Mouse (Mus musculus): ENCODE measurements around the gene Klra6. TPM values are rescaled to one million over a fixed set of nuclear protein-coding genes. Genes with fewer than 3 reads are reported as not detected.
"Not testable (repeated sequence)": the region's sequence is repeated elsewhere in the genome, so short reads cannot be mapped to it uniquely, and the experiment has no call there.

Klra6 gene
- not detected in 2 replicates for polyA plus RNA-seq (2014; fragmentation: Nextera tagmentation; extraction: Ambion mirVana)

DNA sequence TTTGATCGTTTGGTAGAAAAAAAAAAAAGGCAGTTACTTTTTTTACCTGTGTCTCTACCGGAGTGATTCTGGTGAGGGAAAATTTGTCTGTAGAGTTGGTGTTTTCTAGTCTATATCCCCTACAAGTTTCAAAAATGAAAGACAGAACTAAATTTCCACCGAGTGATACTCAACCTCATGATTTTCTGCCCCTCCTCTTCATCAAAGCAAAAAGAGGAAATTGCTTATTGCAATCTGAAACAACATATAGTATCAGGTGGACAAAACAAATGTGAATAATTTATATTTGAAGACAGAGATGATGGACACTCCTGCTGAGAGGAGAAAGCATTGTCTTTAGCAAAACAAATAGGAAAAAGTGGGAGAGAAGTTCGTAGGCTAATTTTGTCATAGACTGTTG is at the start of gene Klra6:
Gene Klra6, minus strand, starts transcription at position 101 of the 400 bp plus-strand sequence.
- 81% methylated on average over 4 of the region's 4 CpGs for WGBS
- ATAC-seq (ENCODE audit: insufficient number of reproducible peaks, low FRiP score, low TSS enrichment, low read depth): no peak

DNA sequence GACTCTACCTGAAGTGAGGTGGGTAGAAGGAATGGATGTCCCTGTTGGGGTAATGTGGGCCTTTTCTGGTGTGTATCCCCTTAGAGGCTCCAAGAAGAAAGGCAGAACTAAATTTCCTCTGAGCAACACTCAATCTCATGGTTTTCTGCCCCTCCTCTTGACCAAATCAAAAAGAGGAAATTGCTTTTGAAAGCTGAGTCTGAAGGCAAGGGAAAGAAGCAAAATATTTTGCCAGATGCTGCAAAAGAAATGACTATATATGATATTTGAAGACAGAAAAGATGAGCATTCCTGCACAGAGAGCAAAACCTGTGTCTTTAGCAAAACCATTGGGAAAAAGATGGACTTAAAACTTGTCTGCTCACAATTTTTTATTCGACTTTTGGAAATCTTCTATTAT is 40.4 kb upstream of the Klra6 start, which contains the start of gene Klra4:
Gene Klra4, minus strand, starts transcription at position 101 of the 400 bp plus-strand sequence.
- WGBS: 62% methylated on average over 1 of the region's 1 CpGs
- not testable (repeated sequence) for H3K4me3 ChIP-seq (ENCODE audit: low read depth, low read length); H3K27me3 ChIP-seq (ENCODE audit: control insufficient read depth, insufficient read depth, low read length); H3K4me2 ChIP-seq (ENCODE audit: low read depth, severe bottlenecking); DNase-seq (ENCODE audit: low spot score); H3K9ac ChIP-seq (ENCODE audit: low read length); H3K4me1 ChIP-seq (ENCODE audit: control insufficient read depth, insufficient read depth, low read length); H3K36me3 ChIP-seq (ENCODE audit: control insufficient read depth, insufficient read depth, low read length); H3K9me3 ChIP-seq (ENCODE audit: control insufficient read depth, low read length); ATAC-seq (ENCODE audit: insufficient number of reproducible peaks, low FRiP score, low TSS enrichment, low read depth); H3K27ac ChIP-seq (replicated peaks; ENCODE audit: low read depth, low read length)

More for the DNA sequence above, at the start of gene Klra6:
- Histone ChIP-seq H3K27me3 (ENCODE audit: control insufficient read depth, insufficient read depth, low read length) (no peaks in the 10 kb centered on the region), H3K9me3 (ENCODE audit: control insufficient read depth, low read length) (no peaks in the 10 kb centered on the region; the same call in 1 of the 2 replicates), H3K36me3 (ENCODE audit: control insufficient read depth, insufficient read depth, low read length) (no peaks in the 10 kb centered on the region), H3K4me2 (ENCODE audit: low read depth, severe bottlenecking) (no peak within 1 kb of the TSS), H3K4me3 (ENCODE audit: low read depth, low read length) (no peak within 1 kb of the TSS), H3K27ac (replicated peaks; ENCODE audit: low read depth, low read length) (no peak within 1 kb of the TSS), H3K4me1 (ENCODE audit: control insufficient read depth, insufficient read depth, low read length) (no peaks in the 10 kb centered on the region), H3K9ac (ENCODE audit: low read length) (no peak within 1 kb of the TSS)
- no peak for DNase-seq (ENCODE audit: low spot score)

DNA sequence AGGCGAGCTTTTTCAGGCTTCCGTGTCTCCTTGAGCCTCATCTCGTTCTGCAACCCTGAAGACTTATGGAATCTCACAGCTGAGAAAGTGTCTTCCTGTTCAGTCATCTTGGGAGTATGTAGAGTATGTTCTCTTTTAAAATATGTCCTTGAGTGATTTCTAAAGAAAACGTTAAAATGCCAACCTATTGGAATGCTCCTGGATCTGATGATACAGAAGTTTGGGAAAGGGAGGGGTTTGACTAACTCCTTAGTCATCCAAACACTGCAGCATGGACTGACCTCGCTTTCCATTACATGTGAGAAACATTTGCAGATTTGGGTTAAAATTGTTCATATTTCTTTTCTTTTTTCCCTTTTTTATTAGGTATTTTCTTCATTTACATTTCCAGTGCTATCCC is 38.4 kb upstream of the Klra6 start:
- no peaks in the 10 kb centered on the region for H3K36me3 ChIP-seq (ENCODE audit: control insufficient read depth, insufficient read depth, low read length)
- DNase-seq (ENCODE audit: low spot score) (no peak), ATAC-seq (ENCODE audit: insufficient number of reproducible peaks, low FRiP score, low TSS enrichment, low read depth) (no peak)
- no peaks in the 10 kb centered on the region for H3K27me3 ChIP-seq (ENCODE audit: control insufficient read depth, insufficient read depth, low read length)
- H3K9ac ChIP-seq (ENCODE audit: low read length): no peak overlapping the region
- no peak overlapping the region for H3K4me3 ChIP-seq (ENCODE audit: low read depth, low read length)
- H3K4me1 ChIP-seq (ENCODE audit: control insufficient read depth, insufficient read depth, low read length): no peaks in the 10 kb centered on the region
- 79% methylated on average over 5 of the region's 5 CpGs for WGBS
- H3K9me3 ChIP-seq (ENCODE audit: control insufficient read depth, low read length): no peaks in the 10 kb centered on the region; the same call in 1 of the 2 replicates
- H3K4me2 ChIP-seq (ENCODE audit: low read depth, severe bottlenecking): no peak overlapping the region
- no peak overlapping the region for H3K27ac ChIP-seq (replicated peaks; ENCODE audit: low read depth, low read length)

DNA sequence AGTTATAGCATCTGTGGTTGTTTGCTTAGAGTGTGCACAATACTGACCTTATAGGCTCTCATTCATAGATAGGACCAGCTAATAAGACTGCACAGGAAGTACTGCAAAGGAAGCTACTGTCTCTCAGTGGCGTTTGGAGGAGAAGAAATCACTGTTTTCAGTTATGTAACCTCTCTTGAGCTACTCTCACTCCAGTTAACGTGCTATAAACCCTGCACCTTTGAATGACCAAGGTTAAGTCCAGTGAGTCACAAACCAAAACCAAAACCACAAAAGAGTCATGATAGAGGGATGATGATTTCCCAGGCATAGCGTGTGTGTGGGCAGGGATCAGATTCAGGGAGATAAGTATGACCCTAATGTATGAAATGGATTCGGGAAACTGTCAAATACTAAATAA is 8.4 kb upstream of the Klra6 start:
- H3K4me1 ChIP-seq (ENCODE audit: control insufficient read depth, insufficient read depth, low read length); H3K27me3 ChIP-seq (ENCODE audit: control insufficient read depth, insufficient read depth, low read length); ATAC-seq (ENCODE audit: insufficient number of reproducible peaks, low FRiP score, low TSS enrichment, low read depth); H3K4me2 ChIP-seq (ENCODE audit: low read depth, severe bottlenecking); H3K4me3 ChIP-seq (ENCODE audit: low read depth, low read length); H3K9me3 ChIP-seq (ENCODE audit: control insufficient read depth, low read length); H3K36me3 ChIP-seq (ENCODE audit: control insufficient read depth, insufficient read depth, low read length); H3K9ac ChIP-seq (ENCODE audit: low read length); H3K27ac ChIP-seq (replicated peaks; ENCODE audit: low read depth, low read length); DNase-seq (ENCODE audit: low spot score): not testable (repeated sequence)
- WGBS: 71% methylated on average over 4 of the region's 4 CpGs

DNA sequence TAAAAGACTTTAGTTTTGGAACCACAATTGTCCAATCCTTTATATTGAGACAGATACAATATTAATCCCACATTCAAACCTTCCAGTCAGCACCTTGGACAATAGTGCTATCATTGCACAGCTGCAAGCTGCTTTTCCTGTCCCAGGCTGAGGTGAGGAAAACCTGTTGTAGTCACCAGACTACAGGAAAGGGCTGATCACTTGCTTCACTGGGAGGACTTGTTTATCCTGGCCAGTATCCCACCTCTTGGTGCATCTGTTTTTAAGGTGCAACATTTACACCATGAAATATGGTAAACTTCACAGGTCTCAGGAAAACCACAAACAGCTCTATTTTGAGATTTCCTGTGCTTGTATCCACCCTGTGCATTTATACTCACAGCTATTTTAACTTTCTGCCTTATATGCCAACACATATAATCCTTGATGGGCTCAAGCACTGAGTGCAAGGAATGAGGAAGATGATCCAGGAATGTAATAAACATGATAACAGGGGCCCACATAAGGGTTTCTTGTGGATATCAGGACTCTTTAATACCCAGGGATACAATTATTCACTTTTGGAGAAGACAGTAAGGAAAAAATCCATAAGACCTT is 4.8 kb upstream of the Klra6 start:
- ATAC-seq (ENCODE audit: insufficient number of reproducible peaks, low FRiP score, low TSS enrichment, low read depth): not testable (repeated sequence)

More for the DNA sequence above, 4.8 kb upstream of the Klra6 start:
- not testable (repeated sequence) for H3K4me1 ChIP-seq (ENCODE audit: control insufficient read depth, insufficient read depth, low read length); DNase-seq (ENCODE audit: low spot score); H3K9ac ChIP-seq (ENCODE audit: low read length); H3K27ac ChIP-seq (replicated peaks; ENCODE audit: low read depth, low read length); H3K27me3 ChIP-seq (ENCODE audit: control insufficient read depth, insufficient read depth, low read length); H3K36me3 ChIP-seq (ENCODE audit: control insufficient read depth, insufficient read depth, low read length); H3K4me2 ChIP-seq (ENCODE audit: low read depth, severe bottlenecking); H3K4me3 ChIP-seq (ENCODE audit: low read depth, low read length); H3K9me3 ChIP-seq (ENCODE audit: control insufficient read depth, low read length)

Other genes starting within 250 kb of the Klra6 start
- not detected in 2 replicates for gene Gm156, start 242.7 kb downstream of the Klra6 start, polyA plus RNA-seq (2014; fragmentation: Nextera tagmentation; extraction: Ambion mirVana)
- not detected in 2 replicates for gene Gm17631, start 164.3 kb downstream of the Klra6 start, polyA plus RNA-seq (2014; fragmentation: Nextera tagmentation; extraction: Ambion mirVana)
- not detected in 2 replicates for gene Klra17, start 150.3 kb downstream of the Klra6 start, polyA plus RNA-seq (2014; fragmentation: Nextera tagmentation; extraction: Ambion mirVana)
- gene Klra5, start 109.3 kb downstream of the Klra6 start, polyA plus RNA-seq (2014; fragmentation: Nextera tagmentation; extraction: Ambion mirVana): not detected in 2 replicates
- not detected in 2 replicates for gene Klra4, start 40.3 kb upstream of the Klra6 start, polyA plus RNA-seq (2014; fragmentation: Nextera tagmentation; extraction: Ambion mirVana)
- not detected in 2 replicates for gene Klra8, start 102.9 kb upstream of the Klra6 start, polyA plus RNA-seq (2014; fragmentation: Nextera tagmentation; extraction: Ambion mirVana)
- gene Klra9, start 166.2 kb upstream of the Klra6 start, polyA plus RNA-seq (2014; fragmentation: Nextera tagmentation; extraction: Ambion mirVana): not detected in 2 replicates
- not detected in 2 replicates for gene Klra7, start 206.4 kb upstream of the Klra6 start, polyA plus RNA-seq (2014; fragmentation: Nextera tagmentation; extraction: Ambion mirVana)

Data from limb, embryonic 11.5 days (tissue).